Mouse (Mus musculus): Measurements from ENCODE around the gene Dolpp1. TPM values are rescaled to one million over a fixed set of nuclear protein-coding genes. Genes with fewer than 3 reads are reported as not detected.

The Dolpp1 gene
- polyA plus RNA-seq, 1 experiment from 2014 or later: 15.4 TPM

DNA sequence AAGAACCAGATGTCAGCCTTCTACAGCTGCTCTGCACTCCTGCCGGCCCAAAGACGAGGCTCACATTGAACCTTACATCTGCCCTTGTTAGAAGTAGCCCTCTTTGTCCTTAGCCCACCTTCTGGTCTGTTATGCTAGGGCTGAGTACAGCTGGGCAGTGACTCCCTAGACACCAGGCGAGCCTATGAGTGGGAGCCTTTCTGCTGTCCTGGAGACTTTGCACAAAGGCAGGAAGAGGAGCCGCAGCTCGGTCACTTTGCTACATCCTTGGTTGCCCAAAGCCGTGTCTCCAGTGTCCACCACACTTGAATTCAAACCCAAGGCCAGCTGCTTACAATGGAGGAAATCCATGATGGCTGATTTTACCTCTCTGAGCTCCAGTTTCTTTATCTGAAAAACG is 56.3 kb downstream of the Dolpp1 start:
- DNase-seq (ENCODE audit: low read depth, low spot score) (no peak), ATAC-seq (no peak)
- TF ChIP-seq CTCF (IDR thresholded peaks at IDR 0.05): no peak
- no peaks in the 10 kb centered on the region for H3K27me3 ChIP-seq
- ChIA-PET POLR2A (interaction anchor here (1.5 kb wide), 1 partner anchor 21 kb away, joined by 3 read pairs; no protein-coding TSS in a partner anchor), CTCF (interaction anchor here (1.7 kb wide), 1 partner anchor 12 kb away, joined by 5 read pairs; no protein-coding TSS in a partner anchor)
- in situ Hi-C loops (cut with MboI; ENCODE audit: low pct_unique_long_range_greater_than_20kb): no loop called here

Other genes starting within 250 kb of the Dolpp1 start
- gene Endog, start 220.8 kb upstream of the Dolpp1 start, polyA plus RNA-seq (2021): 19.2 TPM
- 31.6 TPM for gene Spout1, start 213.8 kb upstream of the Dolpp1 start, polyA plus RNA-seq (2021)
- gene Kyat1, start 186.4 kb upstream of the Dolpp1 start, polyA plus RNA-seq (2021): 14.8 TPM
- gene Lrrc8a, start 154.5 kb upstream of the Dolpp1 start, polyA plus RNA-seq (2021): 19.3 TPM
- 2.1 TPM for gene Gm28035, start 151.7 kb upstream of the Dolpp1 start, polyA plus RNA-seq (2021)
- 22.4 TPM for gene Phyhd1, start 126.1 kb upstream of the Dolpp1 start, polyA plus RNA-seq (2021)
- not detected for gene Gm28038, start 111.2 kb upstream of the Dolpp1 start, polyA plus RNA-seq (2021)
- 24.0 TPM for gene Dolk, start 105.9 kb upstream of the Dolpp1 start, polyA plus RNA-seq (2021)
- 36.7 TPM for gene Nup188, start 105.9 kb upstream of the Dolpp1 start, polyA plus RNA-seq (2021)
- gene Sh3glb2, start 32.9 kb upstream of the Dolpp1 start, polyA plus RNA-seq (2021): 102 TPM
- gene Miga2, start 28.0 kb upstream of the Dolpp1 start, polyA plus RNA-seq (2021): 43.3 TPM
- gene Crat, start 23.6 kb downstream of the Dolpp1 start, polyA plus RNA-seq (2021): 86.1 TPM
- gene Ptpa, start 23.8 kb downstream of the Dolpp1 start, polyA plus RNA-seq (2021): 165 TPM
- 70.7 TPM for gene Ier5l, start 82.0 kb downstream of the Dolpp1 start, polyA plus RNA-seq (2021)
- gene Cstad, start 202.8 kb downstream of the Dolpp1 start, polyA plus RNA-seq (2021): 2.3 TPM